Mouse (Mus musculus) effector memory CD4-positive, alpha-beta T cell, adult 5 months (primary cell): Measurements from ENCODE around the gene Ankrd53. TPM values are rescaled to one million over a fixed set of nuclear protein-coding genes. Genes with fewer than 3 reads are reported as not detected.

Source experiments
- polyA plus RNA-seq: library from polyadenylated mRNA; unstranded; fragments of 100-300 nt; shearing (Covaris generic); gene quantifications from one replicate; pipeline ENCODE4 v1.2.1, GENCODE M21; 2017

Gene Ankrd53
- not detected for polyA plus RNA-seq

DNA sequence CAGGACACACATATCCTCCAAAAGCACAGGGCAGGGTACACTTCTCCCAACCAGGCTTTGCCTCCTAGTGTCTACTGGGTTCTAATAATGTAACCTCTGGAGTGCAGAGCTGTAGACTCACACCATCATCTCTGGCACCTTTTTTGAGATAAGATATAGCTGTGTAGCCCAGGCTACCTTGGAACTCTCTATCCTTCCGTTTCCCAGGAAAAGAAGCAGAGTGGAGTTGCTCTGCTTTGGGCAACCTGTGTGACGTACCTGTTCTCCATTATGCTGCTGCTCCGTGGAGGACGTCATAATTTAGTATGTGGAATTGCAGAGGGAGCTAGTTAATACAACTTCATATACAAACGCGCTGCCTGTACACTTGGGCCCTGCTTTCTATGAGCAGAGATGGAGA is at the start of gene Ankrd53:
Gene Ankrd53, plus strand, starts transcription at position 301 of the 400 bp plus-strand sequence.

DNA sequence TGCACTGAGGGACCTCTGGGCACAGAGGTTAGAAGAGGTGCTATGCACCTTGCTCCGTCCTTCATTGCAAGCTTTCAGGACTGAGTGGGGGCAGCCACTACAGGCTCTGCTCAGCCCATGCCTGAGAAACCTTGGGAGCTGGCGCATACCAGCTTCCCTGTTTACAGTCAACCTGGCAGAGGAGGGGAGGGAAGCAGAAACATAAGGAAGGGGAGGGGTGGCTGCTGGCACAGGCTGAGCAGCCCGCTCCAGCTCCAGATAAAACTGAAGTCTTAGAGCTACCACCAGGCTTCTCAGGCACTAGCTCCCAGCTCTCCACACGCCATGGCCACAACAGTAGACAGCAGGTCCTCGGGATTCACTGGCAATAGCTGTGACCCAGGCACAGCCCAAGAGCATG is 19.7 kb upstream of the Ankrd53 start, which contains the start of gene Atp6v1b1:
Gene Atp6v1b1, plus strand, starts transcription at position 230 of the 400 bp plus-strand sequence.

DNA sequence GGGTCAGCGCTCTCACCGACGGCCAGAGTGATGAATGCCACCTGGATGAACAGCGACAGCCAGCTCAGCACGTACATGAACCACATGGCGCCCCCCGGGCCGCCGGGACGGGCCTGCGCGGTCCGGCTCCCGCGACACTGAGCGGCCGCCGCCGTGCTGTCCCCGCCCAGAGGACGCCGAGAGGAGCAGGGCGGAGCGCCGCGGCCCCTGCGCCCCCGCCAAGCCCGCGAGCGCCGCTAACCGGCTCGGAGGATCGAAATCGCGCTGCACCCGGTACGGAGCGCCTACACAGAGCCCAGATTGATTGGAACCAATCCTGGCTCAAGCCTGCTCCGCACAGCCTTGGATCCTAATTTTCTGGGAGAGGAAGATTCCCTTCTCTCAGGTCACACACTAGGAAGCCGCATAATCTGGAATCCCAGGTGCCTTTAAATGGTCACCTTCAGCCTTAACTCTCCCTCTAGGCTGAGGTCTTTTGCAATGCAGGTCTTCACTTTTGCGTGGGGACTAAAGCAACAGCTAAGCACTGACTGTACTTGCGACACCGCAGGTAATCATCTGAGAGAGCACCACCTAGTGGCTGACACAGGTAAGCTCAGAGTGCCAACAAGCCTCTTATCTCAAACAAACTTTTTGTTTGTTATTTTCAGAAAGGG is 13.3 kb downstream of the Ankrd53 start, which contains the start of gene Tex261:
Gene Tex261, minus strand, starts transcription at position 176 of the 656 bp plus-strand sequence.

DNA sequence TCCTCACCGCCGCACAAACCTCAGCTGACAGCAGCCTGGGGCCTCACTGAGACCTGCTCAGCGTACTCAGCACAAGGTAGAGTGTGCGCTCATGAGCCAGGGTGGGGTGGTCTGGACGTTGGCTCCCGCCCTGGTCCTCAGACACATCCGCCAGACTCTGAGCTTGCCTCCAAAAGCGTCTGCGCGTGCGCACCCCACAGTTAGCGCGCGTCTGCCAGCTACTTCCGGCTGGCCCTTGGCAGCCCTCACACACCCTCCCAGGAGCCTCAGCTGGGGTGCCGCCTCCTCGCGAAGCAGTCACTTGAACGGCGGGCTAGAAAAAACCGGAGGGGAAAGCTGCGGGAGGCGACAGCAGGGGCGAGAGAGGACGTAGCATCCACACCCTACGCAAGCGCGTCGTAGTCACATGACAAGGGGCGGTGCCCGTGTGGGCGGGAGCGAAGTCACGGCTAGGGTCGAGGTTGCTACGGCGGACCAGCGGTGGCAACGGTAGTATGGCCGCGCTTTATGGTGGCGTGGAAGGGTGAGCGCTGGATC is 32.4 kb downstream of the Ankrd53 start, which contains the start of gene Nagk:
Gene Nagk, plus strand, starts transcription at position 223 of the 537 bp plus-strand sequence.

Other genes with a start within 250 kb of the Ankrd53 start
- gene Actg2, start 226.4 kb upstream of the Ankrd53 start, polyA plus RNA-seq: 0.55 TPM
- 23.2 TPM for gene Stambp, start 189.9 kb upstream of the Ankrd53 start, polyA plus RNA-seq
- gene Clec4f, start 106.5 kb upstream of the Ankrd53 start, polyA plus RNA-seq: not detected
- gene Cd207, start 84.8 kb upstream of the Ankrd53 start, polyA plus RNA-seq: not detected
- gene Vax2, start 51.4 kb upstream of the Ankrd53 start, polyA plus RNA-seq: 4.3 TPM
- gene Atp6v1b1, start 19.7 kb upstream of the Ankrd53 start, polyA plus RNA-seq: 0.47 TPM
- 64.6 TPM for gene Tex261, start 13.2 kb downstream of the Ankrd53 start, polyA plus RNA-seq
- gene Nagk, start 32.3 kb downstream of the Ankrd53 start, polyA plus RNA-seq: 12.7 TPM
- 61.9 TPM for gene Paip2b, start 69.1 kb downstream of the Ankrd53 start, polyA plus RNA-seq
- 86.7 TPM for gene Zfp638, start 104.5 kb downstream of the Ankrd53 start, polyA plus RNA-seq
- gene Dysf, start 245.9 kb downstream of the Ankrd53 start, polyA plus RNA-seq: not detected